Mouse (Mus musculus): ENCODE results near the gene Unc5a. TPM values are rescaled to one million over a fixed set of nuclear protein-coding genes. Genes with fewer than 3 reads are reported as not detected.

Gene Unc5a
- polyA plus RNA-seq, 1 experiment from 2014 or later, result 1.0 TPM

DNA sequence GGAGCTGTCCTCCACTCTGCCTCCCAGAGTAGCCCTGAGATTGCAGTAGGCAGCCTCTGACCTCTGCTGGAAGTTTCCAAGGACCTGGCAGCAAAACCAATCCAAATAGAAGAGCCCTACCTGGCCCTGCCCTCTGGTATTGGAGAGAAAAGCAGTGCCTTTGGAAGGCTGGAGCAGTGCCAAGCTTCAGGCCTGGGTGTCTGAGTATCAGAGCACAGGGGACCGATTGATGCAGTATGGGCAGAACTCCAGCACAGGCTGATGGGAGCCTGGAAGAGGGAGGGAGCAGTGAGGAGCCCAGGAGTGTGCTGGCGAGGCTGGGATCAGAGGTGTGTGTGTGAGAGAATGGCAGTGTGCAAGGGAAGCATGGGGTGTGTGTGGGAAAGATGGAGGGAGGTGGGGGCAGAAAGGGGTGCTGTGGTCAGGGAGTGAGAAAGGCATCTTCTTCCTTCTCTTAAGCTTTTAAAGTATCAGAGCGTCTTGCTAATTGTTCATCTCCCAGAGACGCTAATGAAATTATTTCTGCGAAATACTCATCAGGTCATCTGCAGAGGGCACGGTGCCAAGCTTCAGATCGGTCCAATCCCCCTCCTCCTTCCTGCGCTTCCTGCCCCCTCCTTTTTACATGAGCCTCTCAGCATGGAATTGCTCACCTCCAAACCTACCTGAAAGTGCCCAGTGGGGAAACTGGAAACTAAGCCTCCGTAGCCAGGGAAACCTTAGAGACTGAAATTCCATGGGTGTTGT is 4.6 kb upstream of the Unc5a start:
- peaks cover 33% of the 10 kb centered on the region for H3K27me3 ChIP-seq (ENCODE audit: control insufficient read depth, insufficient read depth, low read length)
- no peak overlapping the region for H3K27ac ChIP-seq (replicated peaks; ENCODE audit: low read depth, low read length)
- H3K9ac ChIP-seq (replicated peaks; ENCODE audit: low read length), result no peak overlapping the region
- H3K4me3 ChIP-seq (ENCODE audit: low read depth, low read length), result no peak overlapping the region
- no peak for ATAC-seq (replicated peaks; ENCODE audit: insufficient number of reproducible peaks, low FRiP score, low TSS enrichment, low read depth)
- no peaks in the 10 kb centered on the region for H3K36me3 ChIP-seq (replicated peaks; ENCODE audit: control insufficient read depth, insufficient read depth, low read depth, low read length)
- WGBS, result 46% methylated on average over 9 of the region's 9 CpGs
- H3K4me2 ChIP-seq (ENCODE audit: low read depth, low read length), result no peak overlapping the region
- H3K9me3 ChIP-seq (replicated peaks; ENCODE audit: control insufficient read depth, low read length), result no peaks in the 10 kb centered on the region
- peaks cover 5% of the 10 kb centered on the region for H3K4me1 ChIP-seq (ENCODE audit: control insufficient read depth, insufficient read depth, low read length)
- DNase-seq (ENCODE audit: low spot score), result no peak

DNA sequence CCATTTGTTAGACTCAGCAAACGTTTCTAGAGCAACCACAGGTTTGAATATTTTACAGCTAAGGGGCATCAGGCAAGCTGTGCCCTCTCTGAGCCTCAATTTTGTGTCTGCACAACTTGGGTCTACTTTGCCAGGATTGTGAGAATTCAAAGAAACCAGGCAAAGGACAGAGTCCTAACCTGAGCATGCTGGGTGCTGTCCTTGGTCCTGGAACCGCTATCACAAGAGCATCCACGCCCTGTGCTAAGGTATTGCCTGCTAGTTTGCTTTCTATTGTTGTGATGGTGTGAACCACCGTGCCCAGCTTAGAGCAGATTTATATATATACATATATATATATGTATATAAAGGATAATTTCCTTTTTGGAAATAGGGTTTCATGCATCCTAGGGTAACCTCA is 3.9 kb upstream of the Unc5a start:
- 9% methylated on average over 4 of the region's 4 CpGs for WGBS
- H3K9me3 ChIP-seq (replicated peaks; ENCODE audit: control insufficient read depth, low read length), result no peaks in the 10 kb centered on the region
- ATAC-seq (replicated peaks; ENCODE audit: insufficient number of reproducible peaks, low FRiP score, low TSS enrichment, low read depth) (no peak), DNase-seq (ENCODE audit: low spot score) (peak; percentile 86)
- peaks cover 11% of the 10 kb centered on the region for H3K4me1 ChIP-seq (ENCODE audit: control insufficient read depth, insufficient read depth, low read length)
- H3K27me3 ChIP-seq (ENCODE audit: control insufficient read depth, insufficient read depth, low read length), result peaks cover 39% of the 10 kb centered on the region
- no peak overlapping the region for H3K27ac ChIP-seq (replicated peaks; ENCODE audit: low read depth, low read length)
- no peak overlapping the region for H3K4me3 ChIP-seq (ENCODE audit: low read depth, low read length)
- no peak overlapping the region for H3K4me2 ChIP-seq (ENCODE audit: low read depth, low read length)
- H3K36me3 ChIP-seq (replicated peaks; ENCODE audit: control insufficient read depth, insufficient read depth, low read depth, low read length), result no peaks in the 10 kb centered on the region
- no peak overlapping the region for H3K9ac ChIP-seq (replicated peaks; ENCODE audit: low read length)

DNA sequence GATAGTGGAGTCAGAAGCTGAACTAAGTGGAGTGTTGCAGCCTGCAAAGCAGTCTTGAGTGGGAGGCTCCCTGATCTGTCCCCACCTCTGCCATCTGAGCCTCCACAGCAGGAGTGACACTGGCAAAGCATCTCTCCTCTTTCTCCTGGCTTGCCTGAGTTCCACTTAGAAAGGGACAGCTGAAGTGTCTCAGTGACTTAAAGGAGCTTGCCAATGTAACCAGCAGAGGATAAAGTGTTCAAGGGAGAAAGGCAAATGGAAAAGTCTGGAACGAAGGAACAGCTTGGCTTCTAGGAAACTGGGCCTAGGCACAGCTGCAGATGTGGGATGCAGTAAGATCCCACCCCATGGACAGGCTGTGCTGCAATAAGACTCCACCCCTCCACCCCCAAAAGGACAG is 2.8 kb upstream of the Unc5a start:
- no peaks in the 10 kb centered on the region for H3K36me3 ChIP-seq (replicated peaks; ENCODE audit: control insufficient read depth, insufficient read depth, low read depth, low read length)
- H3K9ac ChIP-seq (replicated peaks; ENCODE audit: low read length), result no peak overlapping the region
- H3K4me2 ChIP-seq (ENCODE audit: low read depth, low read length), result no peak overlapping the region
- H3K4me1 ChIP-seq (ENCODE audit: control insufficient read depth, insufficient read depth, low read length), result peaks cover 11% of the 10 kb centered on the region
- 85% methylated on average over 1 of the region's 1 CpGs for WGBS
- no peak overlapping the region for H3K27ac ChIP-seq (replicated peaks; ENCODE audit: low read depth, low read length)
- no peaks in the 10 kb centered on the region for H3K9me3 ChIP-seq (replicated peaks; ENCODE audit: control insufficient read depth, low read length)
- H3K27me3 ChIP-seq (ENCODE audit: control insufficient read depth, insufficient read depth, low read length), result peaks cover 48% of the 10 kb centered on the region
- DNase-seq (ENCODE audit: low spot score) (no peak), ATAC-seq (replicated peaks; ENCODE audit: insufficient number of reproducible peaks, low FRiP score, low TSS enrichment, low read depth) (no peak)
- H3K4me3 ChIP-seq (ENCODE audit: low read depth, low read length), result no peak overlapping the region

DNA sequence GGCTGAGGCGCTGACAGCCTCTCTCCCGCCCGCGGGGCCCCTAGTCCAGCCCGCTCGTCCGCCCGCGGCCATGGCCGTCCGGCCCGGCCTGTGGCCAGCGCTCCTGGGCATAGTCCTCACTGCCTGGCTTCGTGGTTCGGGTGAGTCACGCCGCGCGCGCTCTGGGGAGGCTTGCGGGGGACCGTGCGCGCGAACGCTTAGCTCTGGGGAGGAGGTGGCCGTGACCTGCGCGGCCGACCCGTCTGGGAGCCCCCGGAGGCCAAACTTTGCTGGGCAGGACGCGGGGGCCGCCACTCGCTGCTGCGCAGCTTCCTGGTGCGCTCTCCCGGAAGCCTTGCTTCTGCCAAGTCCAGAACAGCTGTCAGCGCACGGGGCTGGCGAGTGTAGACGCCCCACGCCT is 381 bp downstream of the Unc5a start:
- Histone ChIP-seq H3K4me2 (ENCODE audit: low read depth, low read length) (peak overlapping the region; percentile 99), H3K4me3 (ENCODE audit: low read depth, low read length) (peak overlapping the region; percentile 60), H3K27ac (replicated peaks; ENCODE audit: low read depth, low read length) (no peak overlapping the region), H3K9me3 (replicated peaks; ENCODE audit: control insufficient read depth, low read length) (no peaks in the 10 kb centered on the region), H3K36me3 (replicated peaks; ENCODE audit: control insufficient read depth, insufficient read depth, low read depth, low read length) (no peaks in the 10 kb centered on the region), H3K27me3 (ENCODE audit: control insufficient read depth, insufficient read depth, low read length) (peaks cover 61% of the 10 kb centered on the region), H3K9ac (replicated peaks; ENCODE audit: low read length) (peak overlapping the region; percentile 39), H3K4me1 (ENCODE audit: control insufficient read depth, insufficient read depth, low read length) (peaks cover 11% of the 10 kb centered on the region)
- WGBS, result under 1% methylated on average over 44 of the region's 44 CpGs
- peak; percentile 53; the same call in 1 of the 2 replicates for ATAC-seq (replicated peaks; ENCODE audit: insufficient number of reproducible peaks, low FRiP score, low TSS enrichment, low read depth)
- peak; percentile 40 for DNase-seq (ENCODE audit: low spot score)

DNA sequence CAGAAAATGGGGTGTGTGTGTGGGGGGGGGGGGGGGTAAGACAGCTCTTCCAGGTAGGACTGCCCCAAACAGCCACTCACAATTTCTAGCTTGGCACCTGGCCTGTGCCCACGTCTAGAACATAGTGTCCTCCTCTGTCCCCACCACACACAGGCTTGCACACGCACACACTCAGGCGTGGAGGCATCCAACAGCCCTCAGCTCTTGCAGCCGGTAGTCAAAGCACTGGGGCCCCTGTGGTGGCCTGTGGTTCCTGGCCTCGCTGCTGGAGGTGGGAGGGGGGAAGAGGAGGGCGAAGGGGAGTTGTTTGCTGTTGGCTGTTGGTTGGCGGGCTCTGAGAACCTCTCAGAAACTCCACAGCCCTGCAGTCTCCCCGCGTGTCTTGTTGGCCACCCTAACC is 920 bp downstream of the Unc5a start:
- peak overlapping the region; percentile 99 for H3K4me2 ChIP-seq (ENCODE audit: low read depth, low read length)
- H3K4me1 ChIP-seq (ENCODE audit: control insufficient read depth, insufficient read depth, low read length), result peaks cover 11% of the 10 kb centered on the region
- H3K36me3 ChIP-seq (replicated peaks; ENCODE audit: control insufficient read depth, insufficient read depth, low read depth, low read length), result no peaks in the 10 kb centered on the region
- 0% methylated on average over 8 of the region's 9 CpGs for WGBS
- H3K27me3 ChIP-seq (ENCODE audit: control insufficient read depth, insufficient read depth, low read length), result peaks cover 61% of the 10 kb centered on the region
- no peak overlapping the region for H3K27ac ChIP-seq (replicated peaks; ENCODE audit: low read depth, low read length)
- H3K9me3 ChIP-seq (replicated peaks; ENCODE audit: control insufficient read depth, low read length), result no peaks in the 10 kb centered on the region
- H3K4me3 ChIP-seq (ENCODE audit: low read depth, low read length), result peak overlapping the region; percentile 60
- ATAC-seq (replicated peaks; ENCODE audit: insufficient number of reproducible peaks, low FRiP score, low TSS enrichment, low read depth), result no peak
- no peak for DNase-seq (ENCODE audit: low spot score)
- H3K9ac ChIP-seq (replicated peaks; ENCODE audit: low read length), result no peak overlapping the region

DNA sequence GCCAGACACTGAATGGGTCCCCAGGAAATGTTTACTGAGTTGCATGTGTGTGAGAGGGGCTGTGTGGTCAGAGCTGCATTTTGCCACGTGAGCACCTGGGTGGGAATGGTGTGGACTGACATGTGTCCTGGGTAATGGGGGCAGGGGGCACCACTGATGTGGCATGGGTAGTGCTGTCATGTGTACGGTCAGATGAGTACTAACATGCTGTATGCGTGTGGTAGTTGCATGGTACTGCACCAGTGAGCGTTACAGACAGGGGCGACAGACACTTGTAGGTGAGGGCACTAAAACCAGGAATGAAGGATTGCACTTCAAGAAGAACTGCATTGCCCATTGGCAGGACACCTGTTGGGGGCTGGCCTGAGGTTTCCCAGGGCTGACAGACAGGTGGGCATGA is 2.0 kb downstream of the Unc5a start:
- Histone ChIP-seq H3K4me1 (ENCODE audit: control insufficient read depth, insufficient read depth, low read length) (peaks cover 11% of the 10 kb centered on the region), H3K27ac (replicated peaks; ENCODE audit: low read depth, low read length) (no peak overlapping the region), H3K4me3 (ENCODE audit: low read depth, low read length) (no peak overlapping the region), H3K36me3 (replicated peaks; ENCODE audit: control insufficient read depth, insufficient read depth, low read depth, low read length) (no peaks in the 10 kb centered on the region), H3K9ac (replicated peaks; ENCODE audit: low read length) (no peak overlapping the region), H3K4me2 (ENCODE audit: low read depth, low read length) (no peak overlapping the region; the same call in 1 of the 2 replicates), H3K27me3 (ENCODE audit: control insufficient read depth, insufficient read depth, low read length) (peaks cover 61% of the 10 kb centered on the region), H3K9me3 (replicated peaks; ENCODE audit: control insufficient read depth, low read length) (no peaks in the 10 kb centered on the region)
- ATAC-seq (replicated peaks; ENCODE audit: insufficient number of reproducible peaks, low FRiP score, low TSS enrichment, low read depth) (no peak), DNase-seq (ENCODE audit: low spot score) (no peak)
- 50% methylated on average over 5 of the region's 5 CpGs for WGBS

DNA sequence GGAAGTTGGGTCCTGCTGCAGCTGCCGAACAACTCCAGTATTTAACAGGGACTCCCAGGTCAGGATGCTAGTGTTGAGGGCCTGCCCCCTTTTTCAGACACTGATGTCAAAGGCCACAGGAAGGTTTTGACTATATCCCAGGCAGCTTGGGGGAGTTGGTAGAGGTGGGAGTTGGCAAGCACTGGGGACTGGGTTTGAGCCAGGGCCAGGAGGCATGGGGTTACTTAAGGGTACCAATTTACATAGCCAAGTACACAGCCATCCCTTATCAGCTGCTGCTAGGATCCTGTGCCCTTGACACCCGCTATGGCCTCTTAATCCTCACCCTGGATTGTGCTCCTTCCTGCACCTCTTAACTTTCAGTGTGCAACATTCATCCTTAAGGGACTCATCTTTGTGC is 5.5 kb downstream of the Unc5a start:
- no peak overlapping the region for H3K4me3 ChIP-seq (ENCODE audit: low read depth, low read length)
- H3K27ac ChIP-seq (replicated peaks; ENCODE audit: low read depth, low read length), result no peak overlapping the region
- WGBS, result 40% methylated on average over 2 of the region's 2 CpGs
- no peak overlapping the region for H3K9ac ChIP-seq (replicated peaks; ENCODE audit: low read length)
- DNase-seq (ENCODE audit: low spot score) (no peak), ATAC-seq (replicated peaks; ENCODE audit: insufficient number of reproducible peaks, low FRiP score, low TSS enrichment, low read depth) (no peak)
- peaks cover 32% of the 10 kb centered on the region for H3K27me3 ChIP-seq (ENCODE audit: control insufficient read depth, insufficient read depth, low read length)
- no peaks in the 10 kb centered on the region for H3K9me3 ChIP-seq (replicated peaks; ENCODE audit: control insufficient read depth, low read length)
- H3K36me3 ChIP-seq (replicated peaks; ENCODE audit: control insufficient read depth, insufficient read depth, low read depth, low read length), result no peaks in the 10 kb centered on the region
- no peak overlapping the region for H3K4me2 ChIP-seq (ENCODE audit: low read depth, low read length)
- H3K4me1 ChIP-seq (ENCODE audit: control insufficient read depth, insufficient read depth, low read length), result peaks cover 4% of the 10 kb centered on the region

DNA sequence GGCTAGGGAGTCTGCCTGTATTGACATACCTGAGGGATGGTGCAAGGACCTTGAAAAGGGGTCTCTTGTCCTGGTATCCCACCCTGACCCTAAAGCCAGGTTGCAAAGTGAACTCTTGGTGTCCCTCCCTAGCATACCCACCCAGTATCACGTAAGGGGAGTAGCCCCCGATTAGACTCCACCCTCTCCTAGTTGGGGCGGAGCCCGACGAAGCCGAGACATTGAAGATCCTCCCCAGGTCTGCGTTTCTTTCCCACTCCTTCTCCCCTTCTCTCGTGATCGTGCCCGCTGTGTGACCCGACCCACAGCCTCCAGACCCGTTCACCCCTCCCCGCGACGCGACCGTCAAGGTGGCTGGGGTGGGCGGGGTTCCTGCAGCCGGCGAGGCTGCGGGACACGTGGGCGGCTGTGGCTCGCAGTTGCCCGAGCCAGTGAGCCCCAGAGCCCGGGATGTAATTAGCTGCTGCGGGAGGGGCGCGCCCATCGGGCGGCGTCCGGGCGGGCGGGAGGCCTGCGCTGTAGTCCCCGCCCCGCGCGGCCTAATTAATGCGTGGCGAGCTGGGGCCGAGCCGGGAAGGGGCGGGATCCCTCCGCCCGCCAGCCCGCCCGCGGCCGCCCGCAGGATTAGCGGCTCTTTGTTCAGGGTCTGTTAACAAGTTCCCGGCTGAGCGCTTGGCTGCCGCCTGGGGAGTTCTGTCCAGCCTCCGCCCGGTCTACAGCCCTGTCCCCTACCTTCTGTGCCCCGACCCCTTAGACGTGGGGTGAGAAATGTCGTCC is 6.7 kb downstream of the Unc5a start:
- Histone ChIP-seq H3K4me3 (ENCODE audit: low read depth, low read length) (peak overlapping the region; percentile 42), H3K27me3 (ENCODE audit: control insufficient read depth, insufficient read depth, low read length) (peaks cover 23% of the 10 kb centered on the region), H3K36me3 (replicated peaks; ENCODE audit: control insufficient read depth, insufficient read depth, low read depth, low read length) (no peaks in the 10 kb centered on the region), H3K27ac (replicated peaks; ENCODE audit: low read depth, low read length) (no peak overlapping the region), H3K9ac (replicated peaks; ENCODE audit: low read length) (peak overlapping the region; percentile 58), H3K4me1 (ENCODE audit: control insufficient read depth, insufficient read depth, low read length) (no peaks in the 10 kb centered on the region), H3K4me2 (ENCODE audit: low read depth, low read length) (peak overlapping the region; percentile 83), H3K9me3 (replicated peaks; ENCODE audit: control insufficient read depth, low read length) (no peaks in the 10 kb centered on the region)
- DNase-seq (ENCODE audit: low spot score) (peak; percentile 80), ATAC-seq (replicated peaks; ENCODE audit: insufficient number of reproducible peaks, low FRiP score, low TSS enrichment, low read depth) (peak; percentile 75)
- WGBS, result under 1% methylated on average over 61 of the region's 61 CpGs

Data from embryonic facial prominence, embryonic 11.5 days (tissue).